Mouse (Mus musculus): ENCODE measurements around the gene Atg2b. TPM values are rescaled to one million over a fixed set of nuclear protein-coding genes. Genes with fewer than 3 reads are reported as not detected.
A peak's percentile ranks its signal among the peaks of the same experiment; 100 is the strongest.

Gene Atg2b
- total RNA-seq, 2 experiments from 2014 or later, result 18.4 to 20.2 TPM

DNA sequence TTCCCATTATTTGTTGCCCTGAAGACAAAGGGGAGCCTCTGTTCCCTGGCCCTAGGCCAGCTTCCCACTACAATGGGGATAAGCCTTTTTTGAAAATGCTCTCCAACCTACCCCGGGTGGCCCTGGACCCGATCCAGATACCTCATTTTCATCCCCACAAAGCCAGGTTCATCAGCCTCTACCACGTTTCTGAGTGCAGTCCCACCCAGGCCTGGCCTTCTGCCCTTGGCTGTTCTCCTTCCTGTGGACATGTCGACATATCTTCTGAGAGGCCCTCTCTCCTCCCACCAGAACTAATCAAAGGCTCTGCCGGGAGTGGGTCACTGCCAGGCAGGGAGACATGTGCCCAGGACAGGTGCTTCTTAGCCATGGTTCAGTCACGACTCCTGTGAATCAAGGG lies 83.4 kb downstream of the Atg2b start:
- no peak for DNase-seq
- intact Hi-C loops (cut with DNase I), result no loop called here

DNA sequence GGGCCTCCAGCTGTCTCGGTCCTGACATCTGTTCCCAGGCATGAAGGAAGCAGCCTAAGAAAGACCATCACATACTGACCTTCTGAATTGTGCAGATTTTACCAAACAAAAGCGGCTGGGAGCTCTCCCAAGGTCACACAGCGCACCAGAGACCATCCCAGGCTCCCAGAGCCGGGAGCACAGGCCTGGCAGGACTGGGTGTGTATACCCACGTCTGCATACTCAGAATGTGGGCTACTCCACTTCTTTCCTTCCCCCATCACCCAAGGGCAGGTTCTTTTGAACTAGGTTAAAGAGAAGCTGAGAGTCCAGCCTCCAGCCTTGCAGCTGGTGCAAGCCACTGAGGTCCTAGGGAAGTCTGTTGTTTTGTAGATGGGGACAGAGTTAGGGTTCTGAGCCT lies 85.9 kb downstream of the Atg2b start:
- no peak for DNase-seq
- intact Hi-C loops (cut with DNase I), result no loop called here

DNA sequence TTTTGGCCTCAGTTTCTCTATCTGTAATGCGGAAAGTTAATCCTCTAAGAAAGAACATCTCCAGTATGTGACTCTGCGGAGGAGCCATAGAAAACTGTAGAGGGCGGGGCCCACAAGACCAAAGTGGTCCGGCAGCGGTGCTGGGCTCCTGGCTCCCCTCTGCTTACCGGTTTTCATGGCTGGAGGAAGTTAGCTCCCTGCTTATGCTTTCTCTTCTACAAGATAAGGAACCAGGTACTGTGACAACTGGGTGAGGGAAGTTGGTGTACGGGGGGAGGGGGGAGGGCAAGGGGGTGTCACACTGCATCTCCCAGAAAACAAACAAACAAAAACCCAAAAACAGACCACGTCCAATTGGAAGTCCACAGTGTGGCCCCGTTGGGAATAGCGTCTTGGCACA lies 86.5 kb downstream of the Atg2b start:
- intact Hi-C loops (cut with DNase I), result no loop called here
- DNase-seq, result no peak

DNA sequence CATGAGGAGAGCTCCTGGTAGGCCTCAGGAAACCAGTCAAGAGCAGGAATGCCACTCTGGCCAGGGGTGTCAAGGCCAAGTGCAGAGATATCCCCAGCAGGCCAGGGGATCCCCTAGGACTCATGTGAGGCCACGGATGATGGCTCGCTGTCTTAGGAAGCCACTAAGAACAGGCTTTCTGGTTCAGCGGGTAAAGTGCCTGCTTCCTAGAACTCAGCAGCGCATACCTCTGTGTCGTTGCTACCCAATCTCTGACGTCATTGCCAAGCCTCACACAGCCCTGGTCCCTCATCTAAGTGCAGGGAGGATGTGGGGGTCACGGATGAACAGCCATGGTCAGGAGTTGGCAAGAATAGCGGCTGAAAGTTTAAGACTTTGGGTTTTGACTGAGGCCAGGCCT lies 87.9 kb downstream of the Atg2b start:
- DNase-seq, result no peak
- intact Hi-C loops (cut with DNase I), result no loop called here

DNA sequence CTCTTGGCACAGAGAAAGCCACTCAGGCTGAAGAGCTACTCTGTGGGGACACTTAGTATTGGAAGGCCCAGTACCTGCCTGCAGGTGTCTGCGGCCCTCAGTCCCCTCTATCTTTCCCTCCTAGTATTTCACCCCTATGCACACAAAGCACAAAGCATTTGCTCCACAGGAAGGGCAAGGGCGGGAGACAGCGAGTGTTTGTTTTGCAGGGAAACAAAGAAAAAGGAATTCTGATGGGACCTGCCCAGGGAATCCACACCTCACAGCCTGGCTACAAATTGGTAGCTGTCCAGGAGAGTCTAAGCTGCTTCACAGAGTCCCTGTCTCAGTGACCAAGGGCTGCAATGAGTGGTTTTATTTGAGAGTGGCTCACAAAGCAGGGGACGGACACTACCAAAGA lies 91.5 kb downstream of the Atg2b start:
- intact Hi-C loops (cut with DNase I), result no loop called here
- DNase-seq, result no peak

DNA sequence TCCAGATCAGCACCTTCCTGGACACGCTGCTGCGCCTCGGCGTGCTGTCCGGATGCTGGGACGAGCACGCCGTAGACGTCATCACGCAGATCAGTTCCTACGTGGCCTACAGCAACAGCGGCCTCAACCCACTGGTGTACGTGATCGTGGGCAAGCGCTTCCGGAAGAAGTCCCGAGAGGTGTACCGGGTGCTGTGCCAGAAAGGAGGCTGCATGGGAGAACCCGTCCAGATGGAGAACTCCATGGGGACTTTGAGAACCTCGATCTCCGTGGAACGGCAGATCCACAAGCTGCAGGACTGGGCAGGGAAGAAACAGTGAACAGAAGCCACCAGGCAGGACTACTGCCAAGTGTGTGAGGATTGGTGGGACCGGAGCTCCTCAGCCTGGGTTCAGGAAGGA lies 92.7 kb downstream of the Atg2b start:
- intact Hi-C loops (cut with DNase I), result no loop called here

DNA sequence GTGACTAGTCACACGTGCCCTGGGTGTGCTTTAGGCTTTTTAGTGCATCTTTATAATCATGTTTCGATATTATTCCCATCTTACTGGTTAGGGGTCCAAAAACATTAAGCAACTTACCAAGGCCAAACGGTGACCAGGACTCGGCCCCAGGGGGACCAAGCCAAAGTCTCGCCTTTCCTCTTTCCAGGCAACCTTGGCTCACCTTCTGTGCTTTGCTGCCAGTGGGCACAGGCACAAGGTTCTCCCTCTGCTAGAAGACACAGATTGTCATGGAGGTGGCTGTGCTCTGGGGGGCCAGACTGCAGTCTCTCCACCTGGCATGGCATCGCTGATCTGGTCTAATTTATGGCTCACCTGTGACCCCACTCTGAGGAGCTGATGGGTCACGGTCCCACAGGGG lies 94.2 kb downstream of the Atg2b start:
- intact Hi-C loops (cut with DNase I), result no loop called here
- no peak for DNase-seq

More for the DNA sequence above, 92.7 kb downstream of the Atg2b start:
- DNase-seq, result no peak

DNA sequence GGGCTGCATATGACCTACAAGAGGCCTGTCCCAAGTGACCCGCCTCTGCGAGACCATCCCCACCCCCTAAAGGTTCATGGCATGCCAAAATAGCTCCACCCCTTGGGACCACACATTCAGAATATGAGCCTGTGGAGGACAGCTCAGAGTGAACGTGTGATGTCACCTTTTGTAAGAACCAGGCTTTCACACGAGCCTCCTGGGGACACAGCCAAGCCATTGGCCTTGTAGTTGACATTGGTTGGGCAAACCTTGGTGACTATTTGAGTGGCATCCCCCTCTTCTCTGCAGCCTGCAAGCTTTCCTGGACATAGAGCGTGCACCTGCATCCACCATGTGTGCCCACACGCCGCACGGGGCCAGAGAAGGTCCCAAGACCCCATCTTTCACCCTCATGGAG lies 97.5 kb downstream of the Atg2b start:
- DNase-seq, result no peak

DNA sequence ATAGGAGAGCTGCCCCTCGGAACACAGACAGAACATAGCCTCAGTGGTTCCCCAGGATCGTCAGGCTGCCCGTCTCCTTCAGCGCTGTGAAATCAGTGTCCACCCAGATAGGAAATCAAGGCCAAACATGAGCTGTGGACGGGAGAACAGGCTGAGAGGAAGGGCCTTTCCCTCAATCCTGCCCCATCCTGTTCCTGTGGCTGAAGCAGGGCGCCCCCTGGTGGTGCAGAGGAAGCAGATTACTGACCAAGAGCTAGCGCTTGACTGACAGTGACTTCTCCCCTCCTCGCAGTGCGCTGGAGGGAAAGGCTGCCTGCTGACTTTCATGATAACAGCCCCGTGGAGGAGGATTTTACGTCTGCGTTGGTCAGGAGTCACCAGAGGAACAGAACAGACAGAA lies 100.2 kb downstream of the Atg2b start:
- DNase-seq, result peak; percentile 76 to 83
- intact Hi-C loops (cut with DNase I), result loop anchor here (1.0 kb wide), 1 partner anchor 87 kb away; no protein-coding TSS in a partner anchor

More for the DNA sequence above, 97.5 kb downstream of the Atg2b start:
- intact Hi-C loops (cut with DNase I), result no loop called here

DNA sequence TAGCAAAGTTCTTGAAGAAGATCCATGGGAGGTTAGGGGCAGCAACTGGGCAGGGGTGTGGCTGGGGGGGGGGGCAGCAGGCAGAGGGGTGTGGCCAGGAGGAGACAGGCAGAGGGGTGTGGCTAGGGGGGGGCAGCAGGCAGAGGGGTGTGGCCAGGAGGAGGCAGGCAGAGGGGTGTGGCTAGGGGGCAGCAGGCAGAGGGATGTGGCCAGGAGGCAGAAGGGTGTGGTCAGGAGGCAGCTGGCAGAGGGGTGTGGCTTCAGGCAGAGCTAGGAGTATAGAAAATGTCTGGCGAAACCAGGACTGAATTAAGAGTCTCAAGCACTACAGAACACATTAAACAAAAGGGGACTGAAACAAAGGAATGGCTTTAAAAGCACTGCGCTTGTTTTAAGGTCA lies 101.5 kb downstream of the Atg2b start:
- intact Hi-C loops (cut with DNase I), result no loop called here
- DNase-seq, result no peak

DNA sequence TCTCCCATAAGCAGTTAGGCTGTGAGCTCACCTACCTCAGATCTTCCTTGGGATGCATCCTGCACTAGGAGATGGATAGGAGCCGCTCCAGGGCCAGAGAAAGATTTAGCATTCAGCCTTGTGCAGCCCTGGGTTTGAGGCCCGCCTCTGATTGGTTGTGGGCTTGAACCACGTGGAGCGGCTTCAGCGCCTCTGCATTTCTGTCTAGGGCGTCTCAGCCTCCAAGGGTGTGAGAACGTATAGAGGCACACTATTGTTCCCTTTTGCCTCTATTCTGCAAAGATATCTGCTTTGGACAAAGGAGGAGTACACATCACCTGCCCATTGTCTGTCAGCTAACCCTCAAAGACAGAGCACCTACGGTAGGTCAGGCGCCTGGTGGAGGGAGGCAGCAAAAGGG lies 102.5 kb downstream of the Atg2b start:
- intact Hi-C loops (cut with DNase I), result no loop called here
- no peak for DNase-seq

DNA sequence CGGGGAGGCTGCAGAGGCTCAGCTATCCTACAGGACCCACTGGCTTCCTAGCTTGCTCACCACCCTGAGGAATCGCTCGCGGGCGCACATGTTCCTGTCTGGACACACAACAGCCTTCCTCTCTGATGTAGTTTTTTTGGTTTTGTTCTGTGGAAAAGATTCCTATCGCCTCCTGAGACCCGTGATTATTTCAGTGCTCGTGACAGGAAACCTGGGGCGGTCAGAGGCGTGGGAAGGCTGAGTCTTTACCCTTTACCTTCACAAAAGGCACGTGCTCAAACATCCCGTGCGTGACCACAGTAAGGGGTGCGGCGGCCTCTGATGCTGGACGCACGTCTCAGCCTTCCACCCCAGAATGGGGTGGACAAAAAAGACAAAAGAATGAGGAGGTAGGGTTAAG lies 104.5 kb downstream of the Atg2b start:
- DNase-seq, result no peak
- intact Hi-C loops (cut with DNase I), result no loop called here

DNA sequence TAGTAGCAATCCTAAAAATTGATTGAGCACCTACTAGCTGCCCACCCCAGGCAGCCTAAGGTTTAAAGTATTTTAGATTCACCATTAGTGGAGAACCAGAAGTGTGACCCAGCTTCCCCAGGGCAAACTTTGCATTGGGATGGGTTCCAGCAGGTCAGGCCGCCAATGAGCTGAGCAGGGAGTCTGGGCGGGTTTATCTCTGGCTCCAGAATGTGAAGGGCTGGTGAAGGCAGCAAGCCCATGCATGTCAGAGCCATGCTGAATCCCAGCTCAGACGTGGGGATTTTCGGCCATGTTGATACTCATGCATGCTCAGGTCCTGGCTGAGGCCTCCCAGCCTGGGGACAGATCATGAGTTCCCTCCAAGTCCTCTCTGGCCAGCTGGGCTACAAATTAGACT lies 110.7 kb downstream of the Atg2b start:
- intact Hi-C loops (cut with DNase I), result no loop called here

DNA sequence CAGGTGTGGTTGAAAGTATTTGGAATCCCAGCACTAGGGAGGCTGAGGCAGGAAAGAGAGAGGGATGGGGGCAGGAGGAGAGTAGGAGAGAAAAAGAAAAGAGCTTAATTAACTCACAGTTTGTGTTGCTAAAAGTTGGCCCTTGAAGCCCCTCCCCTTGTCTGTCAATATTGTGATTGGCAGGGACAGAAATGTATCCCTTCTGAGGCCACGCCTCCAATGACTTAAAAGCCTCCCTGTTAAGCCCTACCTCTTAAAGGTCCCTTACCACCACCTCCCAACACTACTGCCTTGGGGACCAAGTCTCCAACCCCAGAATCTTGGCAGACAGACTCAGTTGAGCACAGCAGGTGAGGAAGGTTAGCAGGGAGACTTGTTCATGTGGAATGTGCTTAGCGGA lies 112.4 kb downstream of the Atg2b start:
- no peak for DNase-seq
- intact Hi-C loops (cut with DNase I), result no loop called here

More for the DNA sequence above, 110.7 kb downstream of the Atg2b start:
- DNase-seq, result no peak

DNA sequence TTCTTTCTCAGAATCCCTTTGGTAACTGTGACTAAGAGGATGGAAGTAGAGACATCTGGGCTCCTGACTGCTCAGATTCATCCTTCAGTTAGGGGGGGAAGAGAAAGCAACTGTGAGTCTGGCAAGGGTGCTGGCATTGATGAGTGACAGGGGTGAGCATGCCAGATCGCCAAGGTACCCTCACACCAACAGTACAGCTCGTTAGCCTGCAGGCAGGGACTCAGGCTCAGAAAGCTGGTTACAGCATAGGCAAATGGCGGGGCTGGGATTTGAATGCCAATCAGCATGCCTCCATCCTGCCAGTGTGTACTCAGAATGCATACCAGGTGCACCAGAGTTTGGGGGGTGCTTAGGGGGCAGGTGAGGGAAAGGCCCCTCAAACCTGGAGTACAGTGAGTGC lies 113.1 kb downstream of the Atg2b start:
- no peak for DNase-seq
- intact Hi-C loops (cut with DNase I), result no loop called here

Other genes with a start within 250 kb of the Atg2b start
- gene D430019H16Rik, start 231.4 kb downstream of the Atg2b start, total RNA-seq (2021), result under 1 TPM; 0.16 to 0.31 TPM
- gene Bdkrb2, start 122.0 kb downstream of the Atg2b start, total RNA-seq (2021), result under 1 TPM; 0.38 to 0.56 TPM
- gene Bdkrb1, start 82.1 kb downstream of the Atg2b start, total RNA-seq (2021), result not detected
- 1 to 10 TPM; 7.7 TPM for gene Gskip, start 382 bp downstream of the Atg2b start, total RNA-seq (2021)
- gene Ak7, start 20.8 kb upstream of the Atg2b start, total RNA-seq (2021), result not detected
- gene Papola, start 99.5 kb upstream of the Atg2b start, total RNA-seq (2021), result 100 to 1,000 TPM; 107 to 116 TPM